Mouse (Mus musculus) lung, postnatal 36 days (tissue): ENCODE measurements around the gene Atg2a.
"Not testable (repeated sequence)": the region's sequence is repeated elsewhere in the genome, so short reads cannot be mapped to it uniquely, and the experiment has no call there.

Experiments used
- DNase-seq: peaks from one replicate; pipeline ENCODE4 v3.0.0; 2022; ENCODE audit warnings: mixed read lengths

Gene Atg2a

DNA sequence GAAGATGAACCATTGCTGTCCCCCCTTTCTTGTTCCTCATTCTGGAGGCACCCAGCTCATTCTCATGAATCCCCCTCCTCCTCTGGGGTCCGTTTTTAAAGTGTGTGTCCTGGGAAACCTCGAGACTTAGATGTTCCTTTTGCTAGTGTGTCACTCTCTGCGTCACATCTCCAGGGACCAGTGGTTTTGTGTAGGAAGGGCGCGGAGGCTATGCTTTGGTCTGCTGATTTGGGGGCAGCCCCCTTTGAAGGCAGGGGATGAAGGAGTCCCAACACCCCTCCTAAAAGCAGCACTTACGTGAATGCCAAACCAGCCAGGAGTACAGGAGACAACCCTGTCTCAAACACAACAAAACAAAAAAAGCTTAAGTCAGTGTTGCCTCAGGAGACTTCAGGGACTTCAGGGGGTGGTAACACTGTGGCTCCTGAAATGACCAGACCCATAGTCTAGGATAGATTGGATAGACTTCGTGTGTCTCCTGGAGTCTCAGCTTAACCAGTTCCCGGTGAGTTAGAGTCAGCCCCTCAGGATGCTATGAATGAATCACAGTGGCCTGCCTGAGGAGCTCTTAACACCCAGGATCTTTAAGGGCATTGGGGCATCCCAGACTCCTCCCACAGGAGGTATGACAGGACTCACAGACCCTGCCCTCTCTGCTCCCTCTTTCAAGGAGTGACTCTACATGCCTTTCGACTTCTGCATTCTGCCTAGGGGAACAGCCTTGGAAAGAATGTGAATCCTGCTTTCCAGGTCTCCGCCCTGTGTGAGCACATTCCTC lies 36.4 kb downstream of the Atg2a start:
- peak; percentile 94 for DNase-seq

- peak; percentile 56 for DNase-seq
Observed at GRCm38 (mm10) chr19:6278439-6279073, 37.1 kb downstream of the Atg2a start.

- no peak for DNase-seq
Observed at GRCm38 (mm10) chr19:6279481-6280144, 38.1 kb downstream of the Atg2a start.

GRCm38 (mm10) chr19:6280554-6280953 lies 39.1 kb downstream of the Atg2a start:
- no peak for DNase-seq

DNA sequence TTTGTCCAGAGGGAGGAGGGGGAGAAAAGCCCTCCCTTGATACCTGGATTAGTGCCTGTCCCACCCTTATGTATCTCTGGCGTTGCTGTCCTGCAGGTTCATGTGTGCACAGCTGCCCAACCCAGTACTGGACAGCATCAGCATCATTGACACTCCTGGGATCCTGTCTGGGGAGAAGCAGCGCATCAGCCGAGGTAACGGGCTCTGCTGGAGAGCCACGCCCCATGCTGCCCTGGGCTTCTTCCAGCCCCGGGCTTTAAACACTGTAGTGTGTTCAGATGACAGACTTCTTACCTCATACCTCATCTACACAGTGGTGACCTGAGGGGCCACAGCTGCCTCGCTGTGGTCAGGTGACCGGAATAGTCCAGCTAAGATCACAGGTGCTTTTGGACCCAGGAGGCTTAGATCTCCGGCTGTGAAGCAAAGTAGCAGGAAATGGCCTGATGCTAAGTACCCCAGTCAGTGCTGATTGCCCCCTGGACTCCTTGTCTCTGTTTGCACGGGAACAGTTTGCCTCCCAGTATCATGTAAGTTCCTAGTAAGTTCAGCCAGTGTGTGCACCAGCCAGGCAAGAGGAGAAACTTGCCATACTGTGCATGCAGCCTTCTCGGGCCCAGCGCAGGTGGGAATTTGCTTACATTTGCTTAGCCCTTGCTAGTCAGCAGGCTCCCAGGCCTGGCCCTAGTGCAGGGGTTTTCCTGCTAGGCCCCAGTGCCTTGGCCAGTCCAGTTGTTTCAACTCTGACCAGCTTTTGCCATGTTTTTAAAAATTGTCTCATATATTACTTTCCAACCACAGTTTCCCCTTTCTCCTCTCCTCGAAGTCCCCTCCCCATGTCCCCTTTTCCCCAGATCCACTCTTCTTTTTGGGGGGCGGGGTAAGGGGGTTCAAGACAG lies 39.9 kb downstream of the Atg2a start:
- DNase-seq = no peak

DNA sequence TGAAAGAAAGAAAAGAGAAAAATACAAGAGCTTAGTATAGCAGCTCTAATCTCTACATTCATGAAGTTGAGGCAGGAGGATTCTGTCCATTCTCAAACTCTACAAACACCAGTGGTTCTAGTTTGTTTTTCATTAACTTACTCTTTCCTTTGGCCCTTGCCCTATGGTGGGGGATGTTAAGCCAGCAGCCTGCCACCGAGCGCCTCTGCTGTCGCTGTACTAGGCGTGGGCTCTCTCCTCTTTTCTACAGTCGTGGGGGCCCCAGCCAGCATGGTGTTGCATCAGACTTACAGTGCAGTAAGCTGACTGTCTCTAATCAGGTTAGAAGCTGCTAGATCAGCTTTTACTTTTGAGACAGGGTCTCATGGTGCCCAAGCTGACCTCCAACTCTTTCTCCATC lies 41.5 kb downstream of the Atg2a start:
- DNase-seq = no peak

GRCm38 (mm10) chr19:6284502-6284901 lies 43.0 kb downstream of the Atg2a start:
- DNase-seq = no peak

DNA sequence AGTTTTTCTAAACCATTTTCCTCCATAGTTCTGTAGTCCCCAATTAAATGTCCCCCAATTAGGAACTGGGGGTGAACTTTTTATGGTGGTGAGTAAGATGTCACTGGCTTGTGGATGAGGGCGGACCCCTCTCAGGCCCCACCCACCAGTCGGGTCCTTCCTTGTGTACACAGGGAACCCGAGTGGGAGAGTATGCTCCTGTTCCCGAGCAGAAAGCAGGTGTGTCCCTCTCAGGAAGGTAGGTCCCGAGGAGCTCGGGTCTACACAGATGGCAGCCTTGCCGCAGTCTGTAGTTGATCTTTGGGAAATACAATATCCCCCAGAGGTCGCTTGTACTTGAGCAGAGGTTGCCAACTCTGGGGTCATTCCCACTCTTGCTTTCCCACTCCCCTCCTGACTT lies 43.8 kb downstream of the Atg2a start:
- DNase-seq = no peak

GRCm38 (mm10) chr19:6285632-6286433 lies 44.4 kb downstream of the Atg2a start:
- DNase-seq = peak; percentile 65

DNA sequence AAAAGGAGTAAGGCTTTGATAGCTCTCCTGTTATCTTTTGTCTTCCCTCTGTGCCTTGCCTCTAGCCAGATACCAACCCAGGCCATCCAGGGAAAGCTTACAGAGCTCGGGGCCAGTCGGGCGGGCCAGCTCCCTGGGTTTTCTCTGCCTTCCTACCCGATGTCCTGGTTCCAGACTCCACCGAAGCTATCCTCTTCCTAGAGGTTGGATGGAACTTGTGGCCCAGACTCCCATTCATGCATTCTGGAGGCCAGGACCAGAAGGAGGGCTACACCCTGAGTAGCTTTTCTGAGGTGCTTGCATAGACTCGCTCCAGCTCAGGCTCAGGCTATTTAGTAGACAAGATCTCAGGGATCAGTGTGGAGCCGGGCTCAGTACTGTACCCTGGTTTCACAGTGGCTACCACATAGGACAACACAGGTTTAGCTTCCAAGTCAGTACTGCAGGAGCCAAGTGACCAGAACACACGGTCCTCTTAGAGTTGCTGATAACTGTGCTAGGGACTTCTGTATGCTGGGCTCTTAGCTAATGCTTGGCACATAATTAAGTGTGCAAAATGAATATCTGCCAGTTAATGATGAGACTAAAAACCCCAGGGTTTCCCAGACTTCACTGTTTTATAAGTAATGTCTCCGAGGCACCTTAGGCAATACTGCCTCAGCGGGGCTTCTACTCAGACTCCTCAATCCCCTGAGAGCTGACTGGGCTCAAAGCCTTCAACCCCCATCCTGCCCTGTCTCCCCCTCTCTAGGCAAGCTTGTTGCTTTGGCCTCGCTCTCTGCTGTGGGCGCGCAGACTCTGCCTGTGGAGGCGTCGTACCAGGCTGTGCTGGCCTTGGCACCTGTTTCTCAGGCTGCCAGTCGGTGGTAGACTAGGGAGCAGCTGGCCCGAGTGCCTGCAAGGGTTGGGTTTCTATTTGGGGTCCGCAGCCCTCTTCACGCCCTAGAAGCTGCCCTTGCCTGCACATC lies 45.2 kb downstream of the Atg2a start:
- no peak for DNase-seq

GRCm38 (mm10) chr19:6288236-6288894 lies 46.9 kb downstream of the Atg2a start:
- DNase-seq = no peak

GRCm38 (mm10) chr19:6289696-6290238 lies 48.3 kb downstream of the Atg2a start:
- DNase-seq = no peak

DNA sequence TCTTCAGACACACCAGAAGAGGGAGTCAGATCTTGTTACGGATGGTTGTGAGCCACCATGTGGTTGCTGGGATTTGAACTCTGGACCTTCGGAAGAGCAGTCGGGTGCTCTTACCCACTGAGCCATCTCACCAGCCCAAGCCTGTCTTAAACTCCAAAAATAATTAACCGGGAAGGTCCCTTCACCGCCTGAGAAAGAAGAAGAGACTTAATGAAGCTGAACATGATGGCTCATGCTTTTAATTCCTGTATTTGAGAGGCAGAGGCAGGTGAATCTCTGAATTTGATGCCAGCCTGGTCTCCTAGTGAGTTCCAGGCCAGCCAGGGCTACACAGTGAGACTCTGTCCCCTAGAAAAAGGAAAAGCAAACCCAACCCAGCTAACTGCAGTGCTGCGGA lies 49.2 kb downstream of the Atg2a start:
- not testable (repeated sequence) for DNase-seq

DNA sequence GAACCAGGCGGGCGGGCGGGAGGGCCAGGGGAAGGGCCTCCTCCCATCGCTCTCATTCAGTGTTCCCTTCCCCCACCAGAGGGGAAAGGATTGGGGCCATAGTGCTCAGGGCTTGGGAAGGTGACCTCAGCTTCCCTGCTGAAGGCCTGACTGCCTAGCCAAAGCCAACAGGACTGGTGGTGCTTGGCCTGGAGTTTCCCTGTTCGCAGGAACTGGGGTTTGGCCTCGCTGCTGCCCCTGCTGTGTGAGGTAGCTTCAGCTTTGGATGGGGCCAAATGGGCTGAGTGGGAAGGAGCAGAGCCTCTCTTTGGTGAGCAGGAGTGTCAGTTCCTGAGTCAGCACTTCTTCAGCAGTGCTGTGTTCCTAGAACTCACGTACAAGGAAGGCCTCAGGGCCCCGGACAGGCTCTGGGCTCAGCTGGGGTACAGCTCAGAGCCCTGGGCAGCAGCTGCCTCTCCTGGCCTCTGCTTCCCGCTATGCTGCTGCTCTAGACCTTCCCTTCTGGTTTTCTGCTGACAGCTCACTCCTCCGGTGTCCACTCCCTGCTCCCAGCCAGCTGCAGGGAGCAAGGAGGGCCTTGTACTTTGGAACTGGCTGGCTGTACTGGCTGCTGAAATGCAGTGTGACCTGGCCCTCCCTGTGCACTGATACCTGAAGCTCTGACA lies 49.8 kb downstream of the Atg2a start:
- no peak for DNase-seq

DNA sequence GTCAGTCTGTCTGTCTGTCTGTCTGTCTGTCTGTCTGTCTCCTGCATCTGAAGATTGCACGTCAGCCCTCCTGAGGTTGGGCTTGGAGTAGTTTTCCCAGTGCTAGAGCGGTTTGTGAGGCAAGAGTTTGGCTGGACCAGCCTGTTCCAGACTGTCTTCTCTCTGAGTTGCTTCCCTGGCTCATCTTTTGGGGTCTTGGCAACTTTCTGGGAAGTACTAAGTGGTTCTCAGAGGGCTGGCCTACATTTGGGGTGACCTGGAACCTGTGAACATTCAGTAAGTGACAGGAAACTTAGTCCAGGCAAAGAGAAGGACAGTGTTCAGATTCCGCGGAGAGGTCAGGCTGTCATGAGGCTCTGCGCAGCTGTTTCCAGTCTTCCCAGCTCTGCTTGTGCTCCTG lies 50.8 kb downstream of the Atg2a start:
- DNase-seq = no peak

DNA sequence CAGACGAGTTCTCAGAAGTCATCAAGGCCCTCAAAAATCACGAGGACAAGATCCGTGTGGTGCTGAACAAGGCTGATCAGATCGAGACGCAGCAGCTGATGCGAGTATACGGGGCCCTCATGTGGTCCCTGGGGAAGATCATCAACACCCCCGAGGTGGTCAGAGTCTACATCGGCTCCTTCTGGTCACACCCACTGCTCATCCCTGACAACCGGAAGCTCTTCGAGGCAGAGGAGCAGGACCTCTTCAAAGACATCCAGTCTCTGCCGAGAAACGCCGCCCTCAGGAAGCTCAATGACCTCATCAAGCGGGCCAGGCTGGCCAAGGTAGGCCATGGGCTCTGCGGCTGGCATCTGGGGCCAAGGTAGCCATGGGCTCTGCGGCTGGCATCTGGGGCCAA lies 52.8 kb downstream of the Atg2a start:
- no peak for DNase-seq

DNA sequence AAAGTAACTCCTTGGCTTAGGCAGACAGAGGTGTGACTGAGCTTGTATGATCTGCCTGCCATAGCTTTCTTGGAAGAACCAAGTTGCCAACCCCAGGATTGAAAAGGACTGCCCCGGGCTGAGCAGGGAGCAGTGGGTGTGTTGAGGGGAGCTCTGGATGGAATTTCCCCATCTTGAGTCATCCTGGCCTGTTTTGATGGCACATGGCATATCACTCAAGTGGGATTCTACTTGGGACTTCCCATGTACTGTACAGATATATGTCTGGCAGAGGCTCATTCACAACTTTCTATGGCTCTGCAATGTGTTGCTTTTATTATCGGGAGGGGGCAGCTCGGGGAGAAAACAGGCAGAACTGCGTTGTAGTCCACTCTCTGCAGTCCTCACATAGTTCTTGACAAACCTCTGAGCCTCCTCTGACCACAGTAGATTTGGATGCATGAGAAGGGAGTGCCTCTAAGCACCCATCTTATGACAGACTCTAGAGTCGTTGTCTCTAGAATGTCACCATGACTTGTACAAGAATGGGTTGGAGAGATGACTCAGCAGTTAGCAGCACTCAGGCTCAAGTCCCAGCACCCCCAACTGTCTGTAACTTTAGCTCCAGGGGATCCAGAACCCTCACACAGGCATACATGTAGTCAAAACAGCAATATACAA lies 55.2 kb downstream of the Atg2a start:
- no peak for DNase-seq

DNA sequence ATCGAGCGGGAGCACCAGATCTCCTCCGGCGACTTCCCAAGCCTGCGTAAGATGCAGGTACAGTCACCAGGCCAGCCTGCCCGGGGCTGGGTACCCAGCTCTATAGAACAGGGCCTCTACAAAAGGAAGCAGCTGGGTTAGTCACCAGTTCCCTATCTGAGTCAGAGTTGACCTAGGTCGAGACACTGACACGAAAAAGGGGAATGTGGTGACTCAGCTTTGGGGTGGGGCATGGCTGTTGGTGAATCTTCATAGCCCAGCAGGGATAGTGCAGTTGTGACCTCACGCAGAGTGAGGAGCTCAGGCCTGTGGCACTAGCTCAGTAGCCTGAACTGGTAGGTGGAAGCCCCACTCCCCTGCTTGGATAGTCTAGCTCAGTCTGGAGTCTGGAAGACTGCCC lies 56.2 kb downstream of the Atg2a start:
- DNase-seq = peak; percentile 79

- no peak for DNase-seq
Observed at GRCm38 (mm10) chr19:6299003-6299402, 57.5 kb downstream of the Atg2a start.
